Mouse (Mus musculus): Measurements from ENCODE around the gene Rnf169.
"Not testable (repeated sequence)": the region's sequence is repeated elsewhere in the genome, so short reads cannot be mapped to it uniquely, and the experiment has no call there.

The Rnf169 gene

GRCm38 (mm10) chr7:99945012-99945411, 35.2 kb downstream of the Rnf169 start:
- not testable (repeated sequence) for DNase-seq

GRCm38 (mm10) chr7:99944520-99944919, 35.7 kb downstream of the Rnf169 start:
- DNase-seq: no peak

- no peak for DNase-seq
Measured at GRCm38 (mm10) chr7:99940669-99941068, 39.6 kb downstream of the Rnf169 start.

GRCm38 (mm10) chr7:99935758-99936157, 44.5 kb downstream of the Rnf169 start:
- DNase-seq: peak; percentile 55

GRCm38 (mm10) chr7:99926916-99927714, 53.1 kb downstream of the Rnf169 start:
- DNase-seq: peak; percentile 78

GRCm38 (mm10) chr7:99920416-99920815, 59.8 kb downstream of the Rnf169 start:
- no peak for DNase-seq

GRCm38 (mm10) chr7:99919971-99920370, 60.3 kb downstream of the Rnf169 start:
- DNase-seq: peak; percentile 72

- DNase-seq: peak; percentile 13
Measured at GRCm38 (mm10) chr7:99919164-99919563, 61.1 kb downstream of the Rnf169 start.

- no peak for DNase-seq
Measured at GRCm38 (mm10) chr7:99917320-99917844, 62.9 kb downstream of the Rnf169 start.

GRCm38 (mm10) chr7:99916741-99917319, 63.4 kb downstream of the Rnf169 start:
- peak; percentile 87 for DNase-seq

GRCm38 (mm10) chr7:99915511-99915910, 64.7 kb downstream of the Rnf169 start:
- DNase-seq: no peak

- DNase-seq: no peak
Measured at GRCm38 (mm10) chr7:99914316-99914715, 65.9 kb downstream of the Rnf169 start.

- peak; percentile 83 for DNase-seq
Measured at GRCm38 (mm10) chr7:99911038-99911437, 69.2 kb downstream of the Rnf169 start.

- no peak for DNase-seq
Measured at GRCm38 (mm10) chr7:99907463-99907862, 72.8 kb downstream of the Rnf169 start.

GRCm38 (mm10) chr7:99906346-99906745, 73.9 kb downstream of the Rnf169 start:
- DNase-seq: no peak

GRCm38 (mm10) chr7:99904421-99905005, 75.7 kb downstream of the Rnf169 start:
- no peak for DNase-seq

- DNase-seq: no peak
Measured at GRCm38 (mm10) chr7:99902918-99903665, 77.2 kb downstream of the Rnf169 start.

GRCm38 (mm10) chr7:99902208-99902607, 78.0 kb downstream of the Rnf169 start:
- DNase-seq: peak; percentile 65

GRCm38 (mm10) chr7:99896905-99897304, 83.3 kb downstream of the Rnf169 start:
- no peak for DNase-seq

GRCm38 (mm10) chr7:99894478-99894877, 85.8 kb downstream of the Rnf169 start:
- DNase-seq: peak; percentile 25

GRCm38 (mm10) chr7:99893967-99894366, 86.3 kb downstream of the Rnf169 start:
- DNase-seq: peak; percentile 2

- DNase-seq: no peak
Measured at GRCm38 (mm10) chr7:99892351-99892750, 87.9 kb downstream of the Rnf169 start.

- DNase-seq: no peak
Measured at GRCm38 (mm10) chr7:99891471-99891870, 88.8 kb downstream of the Rnf169 start.
